Mouse (Mus musculus) lung, adult 2 months (tissue): ENCODE data around the gene Scaf1. TPM values are rescaled to one million over a fixed set of nuclear protein-coding genes. Genes with fewer than 3 reads are reported as not detected.
A peak's percentile ranks its signal among the peaks of the same experiment; 100 is the strongest.

Source experiments
- DNase-seq: peaks from one replicate; pipeline ENCODE4 v3.0.0; 2022
- H3K4me1 ChIP-seq: fragments of 200-500 bp; 2 replicates; pipeline ENCODE4 v1.6.1; 2011; ENCODE audit warnings: low read length; ENCODE audit not compliant: control insufficient read depth, insufficient read depth
- H3K4me3 ChIP-seq: fragments of 200-500 bp; replicated peaks from 2 replicates; pipeline ENCODE3; 2011; ENCODE audit warnings: low read depth, mild to moderate bottlenecking, control low read depth, low read length; ENCODE audit errors: extremely low read depth
- CTCF ChIP-seq: fragments of 200-500 bp; IDR thresholded peaks from 2 replicates; pipeline ENCODE4 v1.5.1; 2011; ENCODE audit warnings: mild to moderate bottlenecking, low read length, control low read depth; ENCODE audit not compliant: insufficient read depth
- POLR2A ChIP-seq: fragments of 200-500 bp; IDR thresholded peaks from 2 replicates; pipeline ENCODE4 v1.6.1; 2011; ENCODE audit warnings: low read depth, mild to moderate bottlenecking, control low read depth, low read length, borderline replicate concordance; ENCODE audit errors: extremely low read depth
- WGBS: fragments of 180-500 bp; shearing (Covaris S2); methylation state at CpG from one replicate; pipeline ENCODE4 v1.1.7; 2018; 5-methylcytosine and 5-hydroxymethylcytosine counted together
- polyA plus RNA-seq: library from polyadenylated mRNA; depleted of rRNA; stranded (reverse); fragments of >200 nt; gene quantifications from 2 replicates; pipeline ENCODE4 v1.2.3, GENCODE M21; 2012

Scaf1 gene
- polyA plus RNA-seq, 1 experiment = 76.2 TPM

- Histone ChIP-seq H3K4me1 (no peaks in the 10 kb centered on the region; the same call in 1 of the 2 replicates), H3K4me3 (no peak overlapping the region)
- WGBS = 91% methylated on average over 8 of the region's 8 CpGs
- TF ChIP-seq POLR2A (no peak), CTCF (no peak)
- no peak for DNase-seq
Observed at GRCm38 (mm10) chr7:44981539-44981938, 34.6 kb downstream of the Scaf1 start.

- Histone ChIP-seq H3K4me1 (peaks cover 3% of the 10 kb centered on the region; the same call in 1 of the 2 replicates), H3K4me3 (no peak overlapping the region)
- DNase-seq = no peak
- TF ChIP-seq CTCF = no peak
- TF ChIP-seq POLR2A = no peak
- WGBS = 85% methylated on average over 3 of the region's 3 CpGs
Observed at GRCm38 (mm10) chr7:44978300-44978699, 37.9 kb downstream of the Scaf1 start.

- WGBS = 23% methylated on average over 6 of the region's 6 CpGs
- TF ChIP-seq CTCF (no peak), POLR2A (no peak)
- DNase-seq = no peak
Observed at GRCm38 (mm10) chr7:44975117-44975419, 41.1 kb downstream of the Scaf1 start.

GRCm38 (mm10) chr7:44974383-44975116 lies 41.6 kb downstream of the Scaf1 start, which contains the start of gene Cpt1c:
TSS of gene Cpt1c (minus strand) at chr7:44974851.
- Histone ChIP-seq H3K4me1 (peaks cover 5% of the 10 kb centered on the region; the same call in 1 of the 2 replicates), H3K4me3 (peak within 1 kb of the TSS; percentile 60)
- peak; percentile 56 for DNase-seq
- 3% methylated on average over 22 of the region's 22 CpGs for WGBS
- TF ChIP-seq POLR2A (peak; percentile 47; the same call in 1 of the 2 replicates), CTCF (no peak)

More at GRCm38 (mm10) chr7:44975117-44975419, 41.1 kb downstream of the Scaf1 start:
- H3K4me1 ChIP-seq = peaks cover 5% of the 10 kb centered on the region; the same call in 1 of the 2 replicates
- H3K4me3 ChIP-seq = no peak overlapping the region

GRCm38 (mm10) chr7:44973415-44974130 lies 42.6 kb downstream of the Scaf1 start:
- DNase-seq = no peak
- H3K4me1 ChIP-seq = peaks cover 5% of the 10 kb centered on the region; the same call in 1 of the 2 replicates
- no peak overlapping the region for H3K4me3 ChIP-seq
- 49% methylated on average over 14 of the region's 14 CpGs for WGBS
- no peak for TF ChIP-seq CTCF
- no peak for TF ChIP-seq POLR2A

- no peak overlapping the region for H3K4me3 ChIP-seq
- TF ChIP-seq CTCF (no peak), POLR2A (no peak)
- peaks cover 5% of the 10 kb centered on the region; the same call in 1 of the 2 replicates for H3K4me1 ChIP-seq
- WGBS = 59% methylated on average over 7 of the region's 7 CpGs
- DNase-seq = no peak
Observed at GRCm38 (mm10) chr7:44971142-44971541, 45.0 kb downstream of the Scaf1 start.

GRCm38 (mm10) chr7:44970231-44970691 lies 45.9 kb downstream of the Scaf1 start:
- whole genome bisulfite sequencing = 2% methylated on average over 36 of the region's 36 CpGs
- DNase-seq = peak; percentile 79
- peak overlapping the region; percentile 88 for H3K4me3 ChIP-seq
- TF ChIP-seq CTCF (no peak), POLR2A (peak; percentile 65; the same call in 1 of the 2 replicates)
- H3K4me1 ChIP-seq = peaks cover 5% of the 10 kb centered on the region; the same call in 1 of the 2 replicates

- H3K4me3 ChIP-seq = no peak overlapping the region
- TF ChIP-seq CTCF (no peak), POLR2A (no peak)
- 0 out of 2 replicates have a peak, but pooled peaks cover 2% of the 10 kb centered on the region for H3K4me1 ChIP-seq
- no peak for DNase-seq
- 68% methylated on average over 15 of the region's 15 CpGs for WGBS
Observed at GRCm38 (mm10) chr7:44966638-44967037, 49.5 kb downstream of the Scaf1 start.

GRCm38 (mm10) chr7:44965975-44966374 lies 50.2 kb downstream of the Scaf1 start:
- DNase-seq = no peak
- no peak for TF ChIP-seq POLR2A
- 0 out of 2 replicates have a peak, but pooled peaks have one; percentile 12 for TF ChIP-seq CTCF
- WGBS = 62% methylated on average over 7 of the region's 7 CpGs
- H3K4me3 ChIP-seq = no peak overlapping the region
- 0 out of 2 replicates have a peak, but pooled peaks cover 2% of the 10 kb centered on the region for H3K4me1 ChIP-seq

- DNase-seq = no peak
- Histone ChIP-seq H3K4me3 (no peak overlapping the region), H3K4me1 (no peaks in the 10 kb centered on the region)
- WGBS = 95% methylated on average over 13 of the region's 13 CpGs
- TF ChIP-seq POLR2A (no peak), CTCF (no peak)
Observed at GRCm38 (mm10) chr7:44964990-44965389, 51.2 kb downstream of the Scaf1 start.
